Mouse (Mus musculus): ENCODE data around the gene Gmfg.

The Gmfg gene

DNA sequence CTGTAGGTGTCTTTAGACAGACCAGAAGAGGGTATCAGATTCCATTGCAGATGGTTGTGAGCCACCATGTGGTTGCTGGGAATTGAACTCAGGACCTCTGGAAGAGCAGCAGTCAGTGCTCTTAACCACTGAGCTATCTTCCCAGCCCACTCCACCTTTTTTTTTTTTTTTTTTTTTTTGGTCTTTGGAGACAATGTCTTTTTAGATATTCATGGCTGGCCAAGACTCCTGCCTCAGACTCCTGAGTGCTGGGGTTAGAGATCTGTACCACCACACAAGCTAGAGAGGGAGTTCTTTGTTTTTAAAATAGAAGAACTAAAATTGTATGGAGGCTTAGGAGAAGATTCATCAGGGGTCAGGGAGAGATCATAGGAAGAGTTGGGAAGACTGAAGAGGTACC is 717 bp downstream of the Gmfg start:
- no peak for DNase-seq (ENCODE audit: low spot score in 2 of 2)

DNA sequence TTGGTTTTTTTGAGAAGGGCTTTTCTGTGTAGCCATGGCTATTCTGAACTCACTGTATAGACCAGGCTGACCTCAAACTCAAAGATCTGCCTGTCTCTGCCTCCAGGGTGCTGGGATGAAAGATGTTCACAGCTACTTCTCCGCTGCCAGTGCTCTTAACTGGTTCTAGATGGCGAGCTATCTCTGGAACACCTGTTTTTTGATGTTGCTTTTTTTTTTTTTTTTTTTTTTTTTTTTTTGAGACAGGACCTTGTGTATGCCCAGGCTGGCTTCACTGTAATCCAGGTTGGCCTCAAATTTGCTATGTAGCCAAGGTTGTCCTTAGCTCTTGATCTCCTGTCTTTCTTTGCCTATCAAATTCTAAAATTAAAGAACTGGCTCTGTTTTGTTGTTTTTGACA is 1.5 kb downstream of the Gmfg start:
- DNase-seq (ENCODE audit: low spot score in 2 of 2), result no peak

DNA sequence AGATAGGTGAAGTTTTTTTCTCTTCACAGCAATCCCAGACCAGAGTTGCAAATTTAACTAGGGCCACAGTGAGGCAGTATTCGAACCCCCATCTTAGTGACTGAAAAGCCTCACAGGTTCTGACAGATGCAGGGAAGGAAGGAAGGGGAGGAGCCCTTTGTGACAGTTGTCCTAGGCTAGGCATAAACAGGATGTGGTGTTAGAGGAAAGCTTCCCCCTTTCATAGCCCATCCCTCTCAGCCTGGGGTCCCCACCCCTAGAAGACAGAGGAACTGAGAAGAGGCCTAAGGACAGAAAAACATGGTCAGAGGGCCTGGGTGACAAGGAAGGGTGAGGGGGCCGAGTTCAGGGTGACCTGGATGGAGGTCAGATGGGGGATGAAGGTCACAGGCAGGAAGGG is 3.5 kb downstream of the Gmfg start:
- DNase-seq (ENCODE audit: low spot score in 2 of 2), result peak; percentile 80 to 85

DNA sequence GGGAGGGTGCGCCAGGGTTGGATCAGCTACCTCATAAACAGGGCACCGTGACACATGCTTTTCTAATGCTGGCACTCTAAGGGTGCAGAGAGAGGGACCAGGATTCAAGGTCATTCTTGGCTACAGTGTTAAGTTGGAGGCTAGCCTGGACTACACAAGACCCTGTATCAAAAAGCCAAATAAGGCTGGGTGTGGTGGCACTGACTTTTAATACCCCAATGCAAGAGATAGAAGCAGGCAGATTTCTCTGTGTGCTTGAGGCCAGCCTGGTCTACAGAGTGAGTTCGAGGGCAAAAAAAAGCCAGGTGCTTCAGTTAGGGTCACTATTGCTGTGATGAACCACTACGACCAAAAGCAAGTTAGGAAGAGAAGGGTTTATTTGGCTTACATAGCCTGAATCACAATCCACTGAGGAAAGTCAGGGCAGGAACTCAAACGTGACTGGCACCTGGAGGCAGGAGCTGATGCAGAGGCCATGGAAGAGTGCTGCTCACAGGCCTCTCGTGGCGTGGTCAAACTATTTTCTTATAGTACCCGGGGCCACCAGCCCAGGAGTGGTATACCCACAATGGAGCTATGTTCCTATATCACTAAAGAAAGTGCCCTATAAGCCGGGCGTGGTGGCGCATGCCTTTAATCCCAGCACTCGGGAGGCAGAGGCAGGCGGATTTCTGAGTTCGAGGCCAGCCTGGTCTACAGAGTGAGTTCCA is 4.7 kb downstream of the Gmfg start:
- no peak for DNase-seq (ENCODE audit: low spot score in 2 of 2)

DNA sequence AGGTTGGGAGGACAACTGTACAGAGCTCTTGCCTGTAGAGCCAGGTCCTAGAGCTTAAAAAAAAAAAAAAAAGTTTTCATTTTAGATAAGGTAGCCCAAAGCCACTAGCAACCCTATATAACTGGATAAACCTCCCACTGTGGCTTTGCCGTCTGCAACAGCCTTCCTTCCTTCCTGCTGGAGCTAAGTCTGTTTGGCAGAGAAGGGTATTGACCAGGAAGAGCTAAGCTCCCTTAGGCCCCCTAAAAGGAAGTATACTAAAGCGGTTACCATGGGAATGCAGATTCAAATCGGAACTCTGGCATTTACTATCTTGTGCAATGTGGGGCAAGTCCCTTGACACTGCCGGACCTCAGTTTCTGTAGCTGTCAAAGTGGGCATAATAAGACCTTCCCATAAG is 5.4 kb downstream of the Gmfg start:
- peak in 1 of 2 experiments; percentile 29 for DNase-seq (ENCODE audit: low spot score in 2 of 2)

DNA sequence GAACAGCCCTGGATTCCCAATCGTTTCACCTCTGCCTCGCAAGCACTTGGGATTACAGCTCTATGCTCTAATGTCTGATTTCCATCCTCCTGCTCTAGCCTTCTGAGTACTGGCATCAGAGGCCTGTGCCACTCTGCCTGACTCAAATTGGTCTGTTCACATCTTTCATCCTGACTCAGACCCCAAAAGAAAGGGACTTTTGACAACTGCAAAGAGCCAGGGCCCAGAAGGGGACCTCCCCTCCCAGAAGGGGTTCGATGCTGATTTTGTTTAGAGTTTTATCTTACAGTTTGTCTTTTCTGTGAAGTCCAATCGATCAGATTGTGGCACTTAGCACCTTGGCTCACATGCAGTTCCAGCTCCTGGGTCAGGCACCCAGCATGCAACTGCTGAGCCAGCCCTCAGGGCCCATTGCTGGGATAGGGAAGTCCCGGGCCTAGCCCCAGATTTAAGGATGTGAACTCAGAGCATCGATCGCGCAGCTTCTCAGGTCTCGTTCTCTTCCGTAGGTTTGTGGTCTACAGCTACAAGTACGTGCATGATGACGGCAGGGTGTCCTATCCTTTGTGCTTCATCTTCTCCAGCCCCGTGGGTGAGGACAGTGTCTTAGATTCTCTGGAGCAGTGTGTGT is 7.2 kb downstream of the Gmfg start:
- no peak for DNase-seq (ENCODE audit: low spot score in 2 of 2)

DNA sequence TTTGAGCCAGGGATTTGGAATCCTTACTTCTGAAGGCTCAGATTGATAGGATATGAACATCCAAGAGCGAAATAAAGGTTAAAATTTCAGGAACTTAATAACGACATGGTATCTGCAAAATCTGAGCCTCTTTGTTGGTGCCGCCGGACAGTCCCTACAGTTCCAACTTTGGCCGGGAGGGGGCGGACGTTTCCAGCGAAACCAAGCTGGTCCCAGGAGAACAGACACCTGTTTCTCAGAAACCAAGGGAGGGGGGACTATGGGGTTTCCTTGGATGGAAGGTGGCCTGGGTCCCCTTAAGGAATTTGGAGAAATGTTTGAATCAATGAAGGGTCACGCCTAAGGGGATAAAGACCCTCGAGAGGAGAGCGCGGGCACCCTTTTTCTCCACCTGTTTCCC is 9.2 kb downstream of the Gmfg start:
- DNase-seq (ENCODE audit: low spot score in 2 of 2), result peak; percentile 64 to 80

DNA sequence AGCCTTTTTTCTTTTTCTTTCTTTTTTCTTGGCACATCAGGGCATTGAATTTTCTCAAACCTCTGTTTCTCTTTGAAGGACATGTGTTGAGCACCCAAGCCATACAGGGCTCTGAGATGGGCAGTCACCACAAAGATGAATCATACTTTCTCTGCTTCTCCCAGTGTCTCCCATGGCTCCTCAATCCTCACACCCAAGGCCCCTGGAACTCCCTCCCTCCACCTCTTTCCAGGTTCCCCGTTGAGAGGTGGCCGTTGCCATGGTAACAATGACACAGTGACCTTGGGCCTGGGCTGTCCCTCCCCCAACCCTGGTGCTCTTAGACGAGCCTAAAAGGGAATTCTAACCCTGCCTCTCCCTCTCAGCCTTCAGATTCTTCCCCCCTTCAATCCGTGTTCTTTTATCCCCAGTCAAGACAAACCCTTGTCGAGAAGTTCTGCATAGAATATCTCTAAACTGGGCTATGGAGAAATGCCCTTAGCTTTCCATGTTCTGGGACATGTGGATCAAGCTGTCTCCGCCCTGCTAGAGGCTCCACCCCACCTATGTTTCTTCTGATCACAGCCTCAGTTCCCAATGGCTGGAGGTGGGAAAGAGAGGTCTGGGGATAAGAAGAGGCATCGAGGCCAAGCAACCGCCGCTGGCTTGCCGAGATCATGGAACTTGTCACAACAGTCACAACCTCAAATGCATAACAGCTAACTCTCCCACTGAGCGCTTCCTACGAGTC is 10.0 kb downstream of the Gmfg start:
- DNase-seq (ENCODE audit: low spot score in 2 of 2), result no peak

DNA sequence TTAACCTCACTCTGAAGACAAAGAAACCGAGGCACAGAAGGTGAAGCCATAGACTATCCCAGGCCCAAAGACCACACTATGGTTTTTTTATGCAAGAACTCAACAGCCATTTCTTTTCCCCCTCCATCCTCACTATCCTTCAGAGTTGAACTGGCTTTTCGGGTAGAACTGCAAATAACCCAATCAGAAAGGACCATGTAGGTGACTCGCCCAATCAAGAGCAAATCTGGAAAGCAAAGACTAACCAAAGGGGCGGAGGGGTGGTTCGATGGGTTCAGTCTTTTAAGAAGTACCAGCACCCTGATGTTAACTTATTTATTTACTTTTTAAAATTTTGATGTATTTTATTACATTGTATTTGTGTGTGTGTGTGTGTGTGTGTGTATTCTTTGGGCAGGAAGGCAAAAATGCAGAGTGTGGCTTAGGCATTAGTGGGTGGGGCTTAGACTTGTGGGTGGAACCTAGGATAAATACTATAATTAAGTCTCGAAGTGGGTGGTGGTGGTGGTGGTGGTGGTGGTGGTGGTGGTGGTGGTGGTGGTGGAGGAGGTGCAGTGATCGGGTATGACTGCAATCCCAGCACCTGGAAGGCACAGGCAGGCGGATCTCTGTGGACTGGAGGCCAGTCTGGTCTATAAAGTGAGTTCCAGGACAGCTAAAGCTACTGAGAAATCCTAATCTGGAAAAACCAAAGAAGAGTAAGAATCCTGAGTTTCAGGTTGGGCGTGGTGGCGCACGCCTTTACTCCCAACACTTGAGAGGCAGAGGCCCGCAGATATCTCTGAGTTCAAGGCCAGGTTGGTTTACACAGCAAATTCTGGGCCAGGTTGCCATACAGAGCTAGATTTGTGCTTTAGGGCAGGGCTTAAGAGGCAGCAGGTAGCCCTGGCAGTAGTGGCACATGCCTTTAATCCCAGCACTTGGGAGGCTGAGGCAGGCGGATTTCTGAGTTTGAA is 10.9 kb downstream of the Gmfg start:
- no peak for DNase-seq (ENCODE audit: low spot score in 2 of 2)

DNA sequence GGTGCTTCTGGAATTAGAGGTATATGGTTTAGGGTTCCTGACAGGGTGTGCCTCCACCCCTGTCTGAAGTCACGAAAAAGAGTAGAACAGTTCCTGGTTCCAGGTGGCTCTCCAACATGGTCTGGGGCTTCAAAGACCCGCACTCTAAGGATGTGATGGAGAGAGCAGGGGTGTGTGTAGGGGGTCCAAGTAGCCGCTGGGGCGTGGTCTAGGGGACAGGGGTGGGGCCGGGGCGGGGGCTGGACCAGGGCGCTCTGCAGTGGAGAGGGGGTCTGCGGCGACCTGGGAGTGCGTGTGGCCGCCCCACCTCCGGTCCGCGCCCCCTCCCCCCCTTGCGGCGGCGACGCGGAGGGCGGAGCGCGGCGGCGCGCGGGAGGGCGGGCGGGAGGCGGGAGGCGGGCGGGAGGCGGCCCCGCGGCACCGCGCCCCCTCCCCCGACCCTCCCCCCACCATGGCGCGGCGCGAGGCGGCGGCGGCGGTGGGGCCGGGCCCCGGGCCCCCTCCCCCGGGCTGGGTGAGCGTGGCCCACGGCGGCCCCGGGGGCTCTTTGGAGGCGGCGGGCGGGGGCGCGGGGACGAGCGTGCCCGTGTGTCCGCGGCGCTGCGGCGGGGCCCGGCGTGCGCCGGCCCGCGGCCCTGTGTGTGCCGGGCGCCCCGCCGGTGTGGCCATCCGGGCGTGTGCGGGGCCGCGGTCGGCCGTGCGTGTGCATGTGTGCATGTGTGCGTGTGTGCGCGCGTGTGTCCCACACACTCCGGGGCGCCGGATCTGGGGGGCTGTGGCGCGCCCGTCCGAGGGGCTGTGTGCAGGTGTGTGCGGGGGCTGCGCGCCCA is 14.5 kb downstream of the Gmfg start, which contains the start of gene Lrfn1:
Gene Lrfn1, plus strand, starts transcription at position 450 of the 830 bp plus-strand sequence.
- no peak for DNase-seq (ENCODE audit: low spot score in 2 of 2)

DNA sequence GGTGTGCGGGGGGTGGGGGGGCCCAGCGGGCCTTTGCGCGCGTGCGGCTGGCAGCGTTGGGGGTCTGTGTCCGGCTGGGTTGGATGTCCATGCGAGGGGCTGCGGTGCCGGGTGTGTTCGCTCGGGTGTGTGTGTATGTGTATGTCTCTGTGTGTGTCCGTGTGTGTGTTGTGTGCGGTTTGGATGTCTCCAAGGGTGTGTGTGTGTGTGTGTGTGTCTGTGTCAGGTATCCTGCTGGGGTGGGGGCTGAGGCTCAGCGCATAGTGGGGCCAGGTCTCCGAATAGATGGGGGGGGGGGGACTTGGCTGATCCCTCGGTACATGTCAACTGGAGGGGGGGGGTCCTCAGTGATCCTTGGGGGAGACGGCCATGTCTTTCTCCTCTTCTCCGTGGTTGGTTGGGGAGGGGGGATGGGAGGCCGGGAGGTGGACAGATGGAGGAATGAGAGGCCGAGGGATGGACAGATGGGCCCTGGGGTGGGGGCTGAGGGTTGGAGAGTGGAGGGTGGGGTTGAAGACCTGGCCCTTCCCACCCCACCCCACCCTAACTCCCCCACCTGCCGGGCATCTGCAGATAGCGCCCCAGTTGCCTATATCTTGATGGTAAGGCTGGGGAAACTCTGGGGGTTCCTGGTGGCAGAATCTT is 15.2 kb downstream of the Gmfg start:
- no peak for DNase-seq (ENCODE audit: low spot score in 2 of 2)

DNA sequence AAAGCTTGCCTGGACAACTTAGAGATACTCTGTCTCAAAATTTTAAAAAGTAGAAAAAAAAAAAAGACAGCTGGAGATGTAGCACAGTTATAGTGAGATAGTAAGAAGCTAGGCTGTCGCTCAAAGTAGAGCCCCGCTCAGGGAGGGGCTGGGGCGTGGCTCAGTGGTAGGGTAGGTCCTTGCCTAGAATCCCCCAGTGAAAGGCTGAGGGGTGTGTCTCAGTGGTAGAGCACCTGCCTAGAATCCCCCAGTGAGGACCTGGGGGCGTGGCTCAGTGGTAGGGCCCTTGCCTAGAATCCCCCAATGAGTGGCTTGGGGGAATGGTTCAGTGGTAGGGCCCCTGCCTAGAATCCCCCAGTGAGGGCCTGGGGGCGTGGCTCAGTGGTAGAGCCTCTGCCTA is 23.1 kb downstream of the Gmfg start:
- DNase-seq (ENCODE audit: low spot score in 2 of 2), result no peak

DNA sequence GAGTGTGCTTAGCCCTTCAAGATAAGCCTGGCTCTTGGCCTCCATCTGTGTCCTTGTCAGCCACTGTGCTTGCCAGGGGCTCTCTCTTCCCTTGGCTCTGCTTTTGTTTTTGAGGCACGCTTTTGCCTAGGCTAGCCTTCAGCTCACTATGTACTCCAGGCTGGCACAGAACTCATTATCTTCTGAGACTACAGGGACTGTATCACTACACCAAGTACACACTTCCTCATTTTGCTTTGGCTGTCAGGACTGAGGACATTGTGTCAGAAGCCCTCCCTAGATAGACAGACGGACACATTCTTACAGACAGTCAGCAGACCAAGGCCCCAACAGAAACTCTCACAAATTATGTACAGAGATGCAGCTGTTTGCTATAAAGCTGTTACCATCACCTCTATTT is 25.5 kb downstream of the Gmfg start:
- no peak for DNase-seq (ENCODE audit: low spot score in 2 of 2)

DNA sequence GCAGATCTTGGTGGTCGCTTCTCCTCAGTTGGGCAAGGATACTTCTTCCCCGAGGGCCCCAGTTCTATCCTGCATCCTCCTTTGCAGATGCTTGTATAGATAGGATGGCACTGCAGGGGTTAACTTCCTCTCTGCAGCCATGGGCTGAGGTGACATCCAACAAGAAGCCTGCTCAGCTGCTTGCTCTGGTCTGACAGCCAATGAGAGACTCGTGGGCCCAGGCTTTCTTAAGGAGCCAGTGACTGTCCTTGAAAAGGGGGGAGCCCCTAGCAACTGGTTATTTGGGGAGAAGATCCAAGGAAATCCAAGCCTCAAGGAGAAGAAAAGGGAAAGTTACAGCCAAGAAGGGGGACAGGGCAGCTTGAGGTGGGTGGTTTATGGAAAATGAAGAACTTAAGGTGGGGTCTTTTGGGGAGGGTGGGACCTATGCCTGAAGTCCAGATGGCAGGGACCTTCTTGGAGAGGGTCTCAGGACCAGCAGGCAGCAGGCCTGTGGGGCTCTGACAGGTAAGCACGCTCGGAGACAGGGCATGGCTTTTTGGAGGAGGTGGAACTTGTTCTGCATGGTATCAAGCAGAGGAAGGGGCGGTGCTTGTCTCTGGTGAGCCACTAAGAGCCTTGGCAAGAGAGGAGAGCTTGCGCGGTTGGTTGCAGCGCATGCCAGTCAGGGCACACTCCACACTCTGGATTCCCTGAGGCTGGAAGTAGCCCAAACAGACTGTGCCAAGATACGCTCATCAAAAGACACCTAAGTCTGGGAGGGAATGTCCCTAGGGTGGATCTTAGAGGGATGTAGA is 27.4 kb downstream of the Gmfg start:
- DNase-seq (ENCODE audit: low spot score in 2 of 2), result no peak

DNA sequence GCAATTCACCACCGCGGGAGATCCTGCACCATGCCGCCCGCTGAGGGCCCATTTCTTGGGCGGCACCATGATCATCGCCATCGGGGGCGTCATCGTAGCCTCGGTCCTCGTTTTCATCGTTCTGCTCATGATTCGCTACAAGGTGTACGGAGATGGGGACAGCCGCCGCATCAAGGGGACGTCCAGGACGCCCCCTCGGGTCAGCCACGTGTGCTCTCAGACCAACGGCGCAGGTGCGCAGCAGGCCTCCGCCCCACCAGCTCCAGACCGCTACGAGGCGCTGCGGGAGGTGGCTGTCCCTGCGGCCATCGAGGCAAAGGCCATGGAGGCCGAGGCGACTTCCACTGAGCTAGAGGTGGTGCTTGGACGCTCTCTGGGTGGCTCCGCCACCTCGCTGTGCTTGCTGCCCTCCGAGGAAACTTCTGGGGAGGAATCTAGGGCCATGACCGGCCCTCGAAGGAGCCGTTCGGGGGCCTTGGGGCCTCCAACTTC is 29.5 kb downstream of the Gmfg start:
- no peak for DNase-seq (ENCODE audit: low spot score in 2 of 2)

DNA sequence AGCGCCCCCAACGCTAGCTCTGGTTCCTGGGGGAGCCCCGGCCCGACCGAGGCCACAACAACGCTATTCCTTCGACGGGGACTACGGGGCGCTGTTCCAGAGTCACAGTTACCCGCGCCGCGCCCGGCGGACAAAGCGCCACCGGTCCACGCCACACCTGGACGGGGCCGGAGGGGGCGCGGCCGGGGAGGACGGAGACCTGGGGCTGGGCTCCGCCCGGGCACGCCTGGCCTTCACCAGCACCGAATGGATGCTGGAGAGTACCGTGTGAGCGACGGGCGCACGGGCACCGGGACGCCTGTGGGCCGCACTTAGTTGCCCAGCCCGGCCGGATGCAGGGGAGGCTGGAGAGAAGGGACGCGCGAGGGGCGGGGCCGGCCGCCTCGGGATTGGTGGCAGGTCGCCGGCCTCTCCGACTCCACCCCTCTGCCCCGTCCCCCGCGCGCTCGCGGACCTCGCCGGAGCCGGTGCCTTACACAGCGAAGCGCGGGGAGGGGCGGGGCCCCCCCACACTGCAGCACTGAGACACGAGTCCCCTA is 30.0 kb downstream of the Gmfg start:
- no peak for DNase-seq (ENCODE audit: low spot score in 2 of 2)

DNA sequence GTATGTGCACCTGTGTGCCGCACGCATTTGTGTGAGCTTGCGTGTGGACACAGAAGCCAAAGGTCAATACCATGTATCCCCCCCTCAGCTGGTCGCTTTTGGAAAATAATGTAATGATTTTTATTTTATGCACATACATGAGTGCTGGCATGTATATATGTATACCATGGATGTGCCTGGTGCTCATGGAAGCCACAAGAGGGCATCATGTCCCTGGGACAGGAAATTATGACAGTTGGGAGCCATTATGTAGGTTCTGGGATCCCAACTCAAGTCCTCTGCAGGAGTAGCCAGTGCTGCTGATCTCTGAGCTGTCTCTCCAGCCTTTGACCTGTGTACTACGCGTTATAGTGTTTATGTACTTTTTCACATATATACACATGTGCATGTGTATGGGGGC is 38.9 kb downstream of the Gmfg start:
- DNase-seq (ENCODE audit: low spot score in 2 of 2), result no peak

DNA sequence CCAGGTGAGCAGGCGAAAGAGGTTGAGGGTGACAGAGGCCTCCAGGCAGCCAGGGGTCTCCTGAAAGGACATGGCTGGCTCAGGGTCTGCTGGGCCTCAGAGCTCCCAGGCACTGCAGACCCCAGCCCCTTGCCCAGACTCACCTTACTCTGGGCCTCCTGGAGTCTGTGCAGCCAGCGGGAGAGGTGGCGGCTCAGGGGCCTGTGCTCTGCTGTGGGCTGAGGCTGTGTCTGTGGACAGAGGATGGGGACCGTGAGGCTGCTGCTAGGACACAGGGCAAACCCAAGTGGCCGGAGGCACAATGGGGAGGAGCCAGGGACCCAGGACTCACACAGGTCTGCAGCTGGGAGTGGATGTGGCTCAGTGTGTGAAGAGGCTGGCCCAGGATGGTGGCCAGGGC is 40.1 kb downstream of the Gmfg start:
- DNase-seq (ENCODE audit: low spot score in 2 of 2), result no peak

DNA sequence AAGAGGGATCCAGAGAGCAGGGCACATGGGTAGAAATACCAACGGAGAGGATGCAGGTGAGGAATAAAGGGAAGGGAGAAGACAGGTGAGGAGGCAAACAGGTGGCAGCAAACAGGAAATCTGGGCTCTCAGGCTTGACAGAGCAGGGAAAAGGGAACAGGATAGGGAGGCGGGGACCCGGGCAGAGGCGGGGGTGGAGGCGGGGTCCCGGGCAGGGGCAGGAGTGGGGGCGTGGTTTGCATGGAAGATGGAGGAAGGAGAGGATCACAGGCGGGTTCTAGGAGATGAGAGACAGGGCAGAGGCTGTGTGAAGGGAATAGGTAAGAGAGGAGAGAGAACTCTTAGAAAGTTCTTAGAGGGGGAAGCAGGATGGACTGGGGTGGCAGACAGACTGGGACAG is 41.6 kb downstream of the Gmfg start:
- DNase-seq (ENCODE audit: low spot score in 2 of 2), result no peak
